Mouse (Mus musculus) inflammation-experienced regulatory T-cells, adult 6 months (primary cell): Measurements from ENCODE around the gene Pld1. TPM values are rescaled to one million over a fixed set of nuclear protein-coding genes. Genes with fewer than 3 reads are reported as not detected.

Source experiments
- ATAC-seq: one replicate; pipeline ENCODE4 v1.8.0; 2017
- polyA plus RNA-seq, 3 experiments: library from polyadenylated mRNA; unstranded; fragments of 100-300 nt; shearing (Covaris generic); gene quantifications; one replicate each; pipeline ENCODE4 v1.2.1; 2017

Pld1 gene
- polyA plus RNA-seq, 3 experiments from 2014 or later = 0.40 to 0.71 (median 0.48) TPM

DNA sequence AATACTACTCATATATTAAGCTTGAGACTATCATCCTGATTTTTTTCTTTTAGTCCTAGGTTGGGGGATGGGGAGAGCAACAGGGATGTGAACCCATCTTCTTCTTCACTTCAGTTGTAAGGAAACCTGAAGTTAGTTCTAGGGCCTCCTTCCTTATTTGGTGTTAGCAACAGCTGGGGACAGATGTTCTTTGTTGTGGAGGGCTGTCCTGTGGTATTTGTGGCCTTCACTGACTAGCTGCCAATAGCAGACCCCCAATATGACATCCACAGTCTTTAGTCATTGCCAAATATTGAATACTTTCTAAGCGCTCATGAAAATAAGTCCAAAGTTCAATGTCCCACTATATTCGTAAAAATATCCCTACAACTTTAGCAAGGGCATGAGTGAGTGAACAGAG, 111.0 kb downstream of the Pld1 start:
- no peak for ATAC-seq

DNA sequence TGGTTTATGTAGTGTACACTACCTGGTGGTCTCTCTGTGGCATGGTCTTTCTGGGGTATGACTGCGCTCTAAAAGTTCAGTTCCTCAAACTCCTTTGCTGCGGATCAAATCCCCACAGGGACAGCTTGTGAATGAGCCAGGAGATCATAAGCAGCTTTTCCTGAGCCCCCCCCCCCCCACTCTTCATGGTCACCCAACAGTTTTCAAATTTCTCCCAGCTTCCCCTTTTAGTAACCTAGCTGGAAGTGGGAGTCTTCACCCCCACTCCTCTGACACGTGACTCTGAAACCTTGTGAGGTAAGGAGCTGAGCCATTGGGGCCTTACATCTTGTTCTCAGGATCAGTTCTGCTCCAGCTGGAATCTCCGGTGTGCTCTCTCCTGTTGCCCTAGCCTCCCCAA, 114.6 kb downstream of the Pld1 start:
- ATAC-seq = no peak

DNA sequence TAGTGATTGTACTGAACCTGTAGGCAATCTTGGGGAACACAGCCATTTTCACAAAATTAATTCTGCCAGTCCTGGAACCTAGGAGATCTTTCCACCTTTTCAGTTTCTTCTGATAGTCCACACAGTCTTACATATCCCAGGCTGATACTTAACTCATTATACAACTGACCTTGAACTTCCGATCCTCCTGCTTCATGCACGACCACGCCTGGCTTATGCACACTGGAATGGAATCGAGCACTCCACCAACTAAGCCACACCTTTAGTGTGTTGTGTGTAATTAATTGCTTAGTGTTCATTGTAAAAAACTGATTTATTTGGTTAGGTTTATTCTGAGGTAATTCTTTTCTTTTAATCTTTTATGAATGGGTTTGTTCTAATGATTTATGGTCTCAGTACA, 122.2 kb downstream of the Pld1 start:
- no peak for ATAC-seq

DNA sequence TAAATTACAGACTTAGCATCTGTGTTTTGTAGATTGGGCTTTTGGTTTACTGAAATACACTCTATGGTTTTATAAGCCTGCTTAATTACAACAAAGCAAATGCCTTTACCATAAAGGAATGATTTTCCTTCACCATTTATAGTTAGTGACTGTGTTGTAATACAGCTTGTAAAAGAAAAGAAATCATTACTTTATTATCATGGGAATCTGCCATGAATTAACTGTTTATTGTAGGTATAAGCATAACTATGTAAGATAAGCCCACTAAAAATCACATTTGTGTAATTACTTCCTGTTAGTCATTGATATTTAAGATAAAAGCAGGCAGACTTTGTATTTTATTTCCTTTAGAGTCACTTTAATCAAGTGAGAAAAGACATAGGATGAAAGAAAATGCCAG, 122.7 kb downstream of the Pld1 start:
- no peak for ATAC-seq

DNA sequence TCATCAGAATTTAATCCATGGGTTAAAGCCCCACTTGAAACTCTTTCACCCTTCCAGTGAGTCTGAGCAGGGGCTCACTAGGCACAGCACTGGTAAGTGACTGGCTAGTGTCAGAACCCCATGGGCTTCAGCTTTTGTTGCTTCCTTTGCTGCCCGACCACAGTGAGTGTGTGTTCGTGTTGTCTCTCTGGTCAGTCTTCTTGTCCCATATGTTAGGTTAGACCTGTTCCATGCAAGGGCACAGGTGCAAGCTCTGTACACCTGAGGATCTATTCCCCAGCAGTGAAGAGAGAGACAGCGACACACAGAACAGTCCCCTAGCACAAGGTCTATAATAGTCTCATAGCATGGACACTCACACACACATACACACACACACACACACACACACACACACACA, 140.7 kb downstream of the Pld1 start:
- no peak for ATAC-seq

DNA sequence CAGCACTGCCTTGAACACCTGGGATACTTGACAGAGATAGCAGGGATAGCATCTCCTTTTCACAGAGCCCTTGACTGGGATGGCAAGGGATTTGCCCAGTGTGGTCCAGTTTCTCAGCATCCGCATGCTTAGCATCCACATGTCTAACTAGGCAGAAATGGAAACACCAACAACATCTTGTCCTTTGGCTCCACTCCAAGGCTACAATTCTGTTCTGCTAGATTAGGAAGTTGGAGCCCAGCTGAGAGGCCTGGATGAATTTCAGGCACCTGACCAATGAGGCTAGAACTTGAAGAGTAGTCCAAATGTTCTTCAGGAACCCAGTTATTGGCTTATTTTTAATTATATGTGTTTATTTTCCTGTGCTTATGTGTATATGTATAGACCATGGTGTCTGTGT, 141.6 kb downstream of the Pld1 start:
- no peak for ATAC-seq

DNA sequence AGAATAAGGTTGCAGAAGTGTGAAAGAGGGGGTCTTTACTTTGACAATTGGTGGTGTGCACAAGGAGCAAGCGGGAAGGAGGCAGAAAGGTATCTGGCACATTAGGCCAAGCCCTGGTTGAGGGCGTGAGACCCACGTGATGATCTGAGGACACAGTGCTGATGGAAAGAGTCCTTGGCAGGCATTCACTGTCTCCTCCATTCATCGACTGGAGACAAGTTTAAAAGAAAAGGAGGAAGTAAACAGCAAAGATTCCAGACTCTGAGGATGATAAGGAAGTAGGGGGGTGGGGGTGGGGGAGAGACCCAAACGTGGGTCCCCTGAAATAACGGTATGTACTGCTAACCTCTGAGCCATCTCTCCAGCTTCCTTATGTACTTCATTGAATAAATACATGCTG, 142.5 kb downstream of the Pld1 start:
- no peak for ATAC-seq

DNA sequence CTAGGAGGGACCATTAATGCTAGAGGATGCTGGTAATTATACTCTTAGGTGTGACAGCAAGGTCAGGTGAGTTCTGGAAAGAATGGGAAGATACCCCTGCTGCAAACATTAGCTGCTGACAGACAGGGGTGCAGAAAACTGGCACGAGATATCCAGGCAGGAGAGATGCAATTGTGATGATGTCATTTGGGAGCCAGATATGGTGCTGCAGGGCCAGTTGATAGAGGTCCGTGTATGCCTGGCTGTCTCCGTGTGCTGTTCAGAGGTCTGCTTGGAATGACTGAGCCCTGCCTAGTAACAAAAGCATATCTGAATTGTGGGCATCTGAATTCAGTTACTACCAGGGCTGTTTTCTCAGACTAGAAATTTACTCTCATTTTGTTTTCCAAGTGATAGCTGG, 144.7 kb downstream of the Pld1 start:
- no peak for ATAC-seq

DNA sequence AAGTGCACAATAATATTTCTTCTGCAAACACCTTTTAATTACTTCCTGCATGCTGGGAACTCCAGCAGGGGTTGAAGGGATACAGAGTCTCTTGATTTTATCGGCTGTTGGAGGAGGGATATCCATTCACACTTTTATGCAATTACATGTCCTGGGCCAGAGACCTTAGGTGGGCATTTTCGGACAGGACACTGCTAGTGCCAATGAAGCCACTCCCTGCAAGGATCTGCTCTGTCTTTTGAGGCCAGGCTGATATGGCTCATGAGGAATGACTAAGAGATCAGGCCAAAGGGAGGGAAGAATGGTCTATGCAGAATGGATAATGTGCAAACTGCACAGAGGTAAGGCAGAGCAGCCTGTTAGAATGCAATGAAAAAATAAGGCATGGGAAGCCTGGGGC, 145.8 kb downstream of the Pld1 start:
- no peak for ATAC-seq

DNA sequence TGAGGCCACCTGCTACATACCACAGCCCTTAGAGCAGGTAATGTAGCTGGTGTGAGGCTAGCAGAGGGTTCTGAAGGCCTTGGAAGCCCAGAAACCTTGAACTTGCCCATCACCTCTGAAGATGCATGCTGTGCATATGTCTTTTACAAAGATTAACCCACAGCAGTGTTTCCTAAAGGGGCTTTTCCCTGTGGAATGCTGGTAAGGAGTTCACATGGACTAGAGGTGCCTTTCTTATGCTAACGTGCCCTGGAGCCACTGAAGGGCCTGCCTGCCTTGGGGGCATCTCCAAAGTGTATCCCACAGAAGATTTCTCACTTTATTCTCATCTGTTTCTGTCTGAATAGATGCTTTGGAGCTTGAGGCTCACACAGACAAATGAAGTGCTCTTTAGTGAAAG, 152.8 kb downstream of the Pld1 start:
- no peak for ATAC-seq

DNA sequence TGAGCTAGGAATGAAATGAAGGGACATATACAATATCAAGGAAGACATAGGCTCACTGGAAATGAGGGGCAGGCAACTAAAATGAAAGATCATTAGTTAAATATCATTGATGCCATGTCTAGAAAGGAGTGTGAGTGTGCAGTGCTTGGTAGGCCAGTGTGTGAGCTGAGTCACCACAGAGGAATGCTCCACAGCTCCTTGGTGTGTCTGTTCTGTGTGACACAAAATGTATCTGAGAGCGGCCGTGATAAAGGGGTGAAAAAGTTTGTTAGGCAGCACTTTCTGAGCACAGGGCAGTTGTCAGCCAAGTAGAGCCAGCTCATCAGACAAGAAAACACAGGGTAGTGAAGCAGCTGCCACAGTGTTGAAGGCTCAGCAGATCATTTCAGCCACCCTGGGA, 153.2 kb downstream of the Pld1 start:
- ATAC-seq = no peak

DNA sequence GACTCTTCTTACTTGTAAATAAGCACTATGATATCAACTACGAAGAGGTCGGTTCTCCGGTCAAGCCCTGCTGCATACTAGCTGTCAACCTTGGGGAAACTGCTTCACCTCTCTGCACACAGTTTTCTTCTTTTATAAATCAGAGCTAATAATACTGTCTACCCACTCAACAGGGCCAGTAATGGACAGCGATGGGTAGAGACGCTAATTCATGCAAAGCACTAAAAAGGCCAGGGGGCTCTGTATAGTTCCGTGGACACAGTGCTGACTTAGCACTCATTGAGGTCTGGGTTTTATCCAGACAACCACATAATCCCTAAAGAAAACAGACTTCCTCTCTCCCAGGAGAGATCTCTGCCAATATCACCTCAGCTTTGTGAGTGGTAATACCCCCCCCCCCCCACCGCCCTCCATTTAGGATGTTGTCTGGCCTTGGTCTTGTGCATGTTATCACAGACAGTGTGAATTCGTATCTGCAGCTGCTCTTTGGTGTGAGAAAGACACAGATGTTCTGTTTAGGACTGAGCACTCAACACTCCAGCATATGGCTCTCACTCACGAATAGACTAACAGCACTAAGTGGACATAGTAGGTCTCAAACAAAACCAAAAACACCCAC, 155.3 kb downstream of the Pld1 start:
- ATAC-seq = no peak

DNA sequence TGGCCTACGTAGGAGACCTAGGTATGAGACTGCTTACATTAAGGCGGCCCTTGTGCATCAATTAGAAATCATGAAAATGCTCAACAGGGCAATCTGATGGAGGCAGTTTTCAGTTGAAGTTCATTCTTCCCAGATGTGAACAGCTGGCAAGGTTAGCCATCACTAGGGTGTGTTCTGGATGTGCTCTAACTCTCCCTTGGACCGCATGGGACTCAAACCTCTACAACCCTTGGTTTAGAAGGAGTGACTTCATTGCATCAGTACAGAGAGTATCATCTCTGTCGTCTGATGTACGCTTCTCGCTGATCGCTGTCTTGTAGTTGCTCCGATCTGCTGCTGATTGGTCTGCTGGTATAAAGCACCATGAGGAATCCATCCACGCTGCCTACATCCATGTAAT, 157.0 kb downstream of the Pld1 start:
- ATAC-seq = no peak

DNA sequence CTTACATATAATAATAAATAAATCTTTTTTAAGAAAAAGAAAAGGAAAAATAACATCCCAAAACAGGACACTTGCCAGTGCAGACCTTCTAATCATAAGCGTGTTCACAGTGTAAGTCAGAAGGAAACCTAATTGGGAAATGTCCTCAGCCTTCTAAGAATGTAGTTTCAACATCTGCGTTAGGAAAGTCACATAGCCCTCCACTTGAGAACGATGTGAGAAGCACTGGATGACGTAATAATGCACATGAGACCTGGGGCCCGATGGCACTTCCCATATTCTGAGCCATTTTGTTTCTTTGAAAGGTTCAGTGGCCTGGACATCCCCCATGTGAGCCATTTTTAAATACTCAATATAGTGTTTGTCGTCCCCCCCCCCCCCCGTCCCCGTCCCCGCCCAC, 160.7 kb downstream of the Pld1 start:
- ATAC-seq = no peak

DNA sequence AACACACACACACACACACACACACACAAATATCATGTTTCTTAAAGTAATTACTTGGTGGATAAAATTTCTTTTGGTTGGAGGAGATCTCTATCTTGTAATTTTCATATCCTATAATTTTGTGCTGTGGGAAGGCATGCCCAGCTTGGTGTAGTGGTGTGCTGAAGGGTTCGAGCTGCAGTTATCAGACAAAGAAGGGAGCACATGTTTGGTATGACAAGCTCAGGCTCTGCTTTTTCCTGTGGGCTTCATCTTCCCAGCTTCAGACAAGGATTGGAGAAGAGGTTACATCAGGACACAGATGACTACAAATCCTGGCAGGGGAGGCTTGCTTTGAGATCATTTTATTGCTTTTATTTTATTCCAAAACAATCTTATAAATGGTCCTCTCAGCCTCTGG, 166.5 kb downstream of the Pld1 start:
- no peak for ATAC-seq

DNA sequence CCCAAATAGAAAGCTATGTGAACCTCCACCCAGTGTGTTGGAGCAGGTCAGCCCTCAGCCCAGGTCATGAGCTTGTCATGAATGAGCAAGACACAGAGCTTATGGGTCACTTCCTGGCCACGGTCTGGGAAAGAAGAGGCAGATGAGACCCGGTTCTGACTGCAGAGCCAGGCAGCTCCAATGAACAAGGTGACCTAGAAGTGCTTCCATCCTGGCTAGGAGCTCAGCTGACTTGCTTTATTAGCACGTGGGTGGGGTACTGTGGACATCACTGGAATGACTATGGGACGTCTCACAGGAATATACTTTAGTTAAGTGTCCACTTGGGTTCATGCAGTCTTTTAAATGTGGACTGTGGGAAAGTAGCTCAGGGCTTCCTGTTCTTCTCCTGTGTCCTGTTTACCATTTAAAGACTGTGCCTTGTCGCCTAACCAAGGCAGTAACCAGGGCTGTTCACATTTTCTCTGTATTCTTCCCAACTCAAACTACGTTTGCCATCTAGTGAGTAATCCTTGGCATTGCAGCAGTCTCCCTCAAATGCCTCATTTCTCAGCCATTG, 169.0 kb downstream of the Pld1 start:
- ATAC-seq = no peak

DNA sequence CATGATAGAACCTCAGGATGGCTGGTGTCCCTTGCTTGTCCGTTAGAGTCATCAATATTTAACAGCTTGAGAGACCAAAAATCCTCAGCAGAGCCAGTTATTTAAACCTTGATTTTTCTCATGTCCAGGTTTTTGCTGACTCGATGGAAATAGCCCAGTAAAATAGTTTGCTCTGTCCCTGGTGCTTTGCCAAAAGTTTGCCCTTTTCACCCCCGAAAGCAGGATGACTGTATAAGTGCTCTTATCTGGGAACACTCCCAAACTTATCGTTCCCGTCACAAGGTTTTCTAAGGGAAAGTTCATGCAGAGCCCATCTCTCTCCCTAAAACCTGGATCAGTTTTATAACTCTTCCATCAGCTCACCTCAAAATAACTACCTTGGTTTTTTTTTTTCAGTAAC, 173.0 kb downstream of the Pld1 start:
- no peak for ATAC-seq

DNA sequence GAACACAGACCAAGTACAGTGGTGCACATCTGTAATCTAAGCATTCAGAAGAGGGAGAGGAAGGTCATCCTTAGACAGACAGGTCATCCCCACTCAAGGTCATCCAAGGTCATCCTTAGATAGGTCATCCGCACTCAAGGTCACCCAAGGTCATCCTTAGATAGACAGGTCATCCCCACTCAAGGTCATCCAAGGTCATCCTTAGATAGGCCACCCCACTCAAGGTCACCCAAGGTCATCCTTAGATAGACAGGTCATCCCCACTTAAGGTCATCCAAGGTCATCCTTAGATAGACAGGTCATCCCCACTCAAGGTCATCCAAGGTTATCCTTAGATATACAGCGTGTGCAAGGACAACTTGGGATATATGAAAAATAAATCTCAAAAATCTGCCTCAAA, 175.4 kb downstream of the Pld1 start:
- ATAC-seq = no peak

DNA sequence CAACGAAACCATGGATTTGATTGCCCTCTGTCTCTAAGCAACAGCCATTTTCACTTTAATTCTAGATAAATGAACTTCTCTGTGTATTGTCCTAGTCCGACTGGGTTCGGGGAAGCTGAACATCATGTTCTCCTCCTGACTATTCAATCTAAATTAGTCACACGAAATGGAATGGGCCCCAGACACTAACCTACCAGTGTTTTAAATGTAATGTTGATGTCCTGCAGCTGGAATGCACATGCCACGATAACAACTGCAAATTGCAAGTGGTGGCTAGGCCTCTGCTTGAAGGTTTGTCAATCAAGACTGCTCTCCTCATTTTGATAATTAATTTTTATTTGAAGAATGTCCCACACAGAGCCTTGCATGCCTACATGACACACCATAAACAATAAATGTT, 203.2 kb downstream of the Pld1 start:
- no peak for ATAC-seq

DNA sequence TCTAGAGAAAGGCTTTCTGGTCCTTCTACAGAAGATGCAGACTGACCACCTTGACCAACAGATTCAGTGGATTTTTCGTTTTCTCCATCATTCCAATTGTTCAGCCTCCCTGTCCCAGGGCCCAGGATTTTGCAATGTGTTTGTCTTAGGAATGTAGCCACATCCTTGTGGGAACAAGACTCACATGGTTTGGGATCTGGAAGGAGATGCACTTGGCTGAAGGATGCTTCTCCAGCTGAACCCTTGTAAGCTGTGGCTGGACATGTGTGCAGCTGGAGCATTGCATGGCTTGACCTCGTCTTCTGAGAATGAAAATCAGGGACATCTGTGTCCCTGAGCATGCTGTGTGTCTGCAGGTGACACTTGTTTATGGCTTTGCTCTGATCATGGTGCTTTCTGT, 203.6 kb downstream of the Pld1 start:
- ATAC-seq = no peak

DNA sequence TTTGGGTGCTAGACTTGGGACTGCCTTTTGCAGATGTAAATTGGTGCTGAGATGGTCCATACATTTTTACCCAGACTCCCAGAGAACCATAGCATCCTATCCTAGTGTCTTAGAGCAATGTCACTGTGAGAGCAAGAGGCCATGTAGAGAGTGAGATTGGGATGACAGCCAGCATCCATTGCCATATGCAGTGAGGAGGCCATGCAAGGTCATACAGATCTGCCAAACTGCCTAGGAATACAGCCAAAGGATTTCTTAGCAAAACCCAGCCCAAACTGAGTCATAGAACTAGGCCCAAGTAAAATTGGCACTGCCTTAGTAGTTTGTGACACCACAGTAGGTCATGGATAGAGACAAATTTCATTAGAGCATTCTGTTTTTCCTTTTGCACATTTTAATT, 206.2 kb downstream of the Pld1 start:
- ATAC-seq = no peak

DNA sequence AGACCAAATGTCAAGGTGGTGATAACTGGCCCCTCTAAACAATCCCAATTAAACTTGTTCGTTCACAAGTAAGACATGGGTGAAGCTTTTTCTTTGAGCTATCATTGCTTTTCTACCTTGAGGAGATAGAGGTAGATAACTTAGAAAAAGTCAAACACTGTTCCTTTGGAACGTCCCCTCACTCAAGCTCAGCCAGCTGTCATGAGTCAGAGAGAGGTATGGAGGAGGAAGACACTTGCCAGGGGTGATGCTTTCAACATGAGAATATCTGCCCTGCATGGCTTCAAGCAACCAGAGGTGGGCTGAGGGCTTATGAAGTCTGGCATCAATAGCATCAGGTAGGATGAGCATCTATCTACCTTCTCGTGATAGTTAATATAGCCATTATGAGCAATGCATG, 207.0 kb downstream of the Pld1 start:
- ATAC-seq = no peak

DNA sequence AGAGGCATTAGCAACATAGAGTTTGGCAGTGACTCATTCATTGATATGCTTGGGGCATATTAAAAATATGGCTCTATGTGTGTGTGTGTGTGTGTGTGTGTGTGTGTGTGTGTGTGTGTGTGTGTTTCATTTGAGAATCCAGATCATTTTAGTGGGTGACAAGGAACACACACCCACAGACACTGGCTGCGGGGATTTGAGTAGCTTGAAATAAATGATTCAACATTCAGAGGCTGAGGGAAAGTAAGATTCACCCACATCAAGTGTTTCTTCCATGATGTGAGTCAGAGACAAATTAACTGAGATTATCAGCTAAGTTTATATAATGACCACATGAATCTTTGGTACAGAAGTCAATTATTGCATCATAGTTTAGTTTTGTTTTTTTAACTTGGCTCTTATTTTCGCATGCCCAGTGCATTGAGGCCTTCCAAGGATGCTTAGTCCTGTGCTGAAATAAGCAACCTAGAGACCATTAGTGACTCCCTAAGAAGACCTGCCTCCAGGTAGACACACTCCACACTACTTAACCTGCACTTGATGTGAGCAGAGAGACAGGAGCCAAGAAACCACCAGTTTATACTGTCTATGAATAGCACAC, 211.3 kb downstream of the Pld1 start:
- no peak for ATAC-seq

DNA sequence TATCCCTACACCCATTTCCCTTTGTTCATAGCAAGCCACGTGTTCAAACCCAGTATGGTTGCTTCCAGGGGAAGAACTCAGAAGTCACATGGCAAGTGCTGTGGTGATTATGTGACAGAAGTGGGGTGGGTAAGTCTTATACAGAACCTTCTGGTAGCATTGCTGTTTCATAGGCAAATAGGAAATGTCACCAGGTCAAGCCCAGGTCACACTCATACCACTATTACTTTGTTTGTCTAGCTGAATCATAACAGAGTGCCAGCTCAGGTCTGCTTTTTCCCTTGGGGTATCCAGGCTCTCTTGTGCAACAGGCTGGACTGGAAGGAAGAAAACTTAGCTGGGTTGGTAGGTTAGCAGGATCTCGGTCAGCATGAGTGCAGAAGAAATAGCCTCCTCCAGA, 219.5 kb downstream of the Pld1 start:
- ATAC-seq = no peak

DNA sequence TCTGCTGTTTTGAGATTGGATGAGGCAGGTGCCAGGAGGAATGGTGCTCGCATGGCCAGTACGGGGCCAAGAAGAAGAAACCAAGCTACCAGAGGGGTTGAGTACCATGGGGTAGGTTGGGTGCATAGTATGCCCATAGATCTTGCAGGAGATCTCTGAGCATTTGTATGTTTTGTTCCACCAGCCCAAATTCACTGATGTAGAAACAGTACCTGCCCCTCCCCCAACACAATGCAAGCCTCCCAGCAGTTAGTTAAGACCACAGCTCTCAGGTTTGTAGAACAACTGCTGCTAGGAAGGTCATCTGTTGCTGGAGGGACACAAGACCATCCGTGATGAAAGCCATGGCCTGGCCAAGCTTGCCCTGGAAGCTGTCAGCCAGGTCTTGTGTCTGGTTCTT, 220.4 kb downstream of the Pld1 start:
- ATAC-seq = no peak
